Mouse (Mus musculus) hindbrain, embryonic 16.5 days (tissue): Measurements from ENCODE around the gene Gabpb1. TPM values are rescaled to one million over a fixed set of nuclear protein-coding genes. Genes with fewer than 3 reads are reported as not detected.

Experiments
- ATAC-seq: fragments of 200-750 bp; cut with Nextera tagmentation; 2 replicates; pipeline ENCODE4 v1.8.0; 2017; ENCODE audit warnings: moderate TSS enrichment, moderate library complexity
- H3K27ac ChIP-seq: fragments of 300-500 bp; sonication (generic); 2 replicates; pipeline ENCODE4 v1.5.1; 2014; ENCODE audit warnings: low read depth, mild to moderate bottlenecking, control low read depth, low read length, moderate library complexity
- H3K27me3 ChIP-seq: fragments of 300-500 bp; sonication (generic); replicated peaks from 2 replicates; pipeline ENCODE4 v1.6.1; 2014; ENCODE audit warnings: low read length; ENCODE audit not compliant: control insufficient read depth, insufficient read depth
- H3K36me3 ChIP-seq: fragments of 300-500 bp; sonication (generic); 2 replicates; pipeline ENCODE4 v1.6.1; 2014; ENCODE audit warnings: mild to moderate bottlenecking, low read length, moderate library complexity, mixed read lengths; ENCODE audit not compliant: control insufficient read depth, insufficient read depth
- H3K4me1 ChIP-seq: fragments of 300-500 bp; sonication (generic); 2 replicates; pipeline ENCODE4 v1.6.1; 2014; ENCODE audit warnings: low read depth, low read length; ENCODE audit not compliant: control insufficient read depth, insufficient read depth
- H3K4me2 ChIP-seq: fragments of 300-500 bp; sonication (generic); 2 replicates; pipeline ENCODE4 v1.6.1; 2014; ENCODE audit warnings: mild to moderate bottlenecking, low read length, control low read depth, moderate library complexity
- H3K4me3 ChIP-seq: fragments of 300-500 bp; sonication (generic); 2 replicates; pipeline ENCODE4 v1.5.1; 2014; ENCODE audit warnings: mild to moderate bottlenecking, low read length, control low read depth, moderate library complexity
- H3K9ac ChIP-seq: fragments of 300-500 bp; sonication (generic); 2 replicates; pipeline ENCODE4 v1.6.1; 2014; ENCODE audit warnings: low read depth, mild to moderate bottlenecking, control low read depth, low read length, moderate library complexity
- H3K9me3 ChIP-seq: fragments of 300-500 bp; sonication (generic); 2 replicates; pipeline ENCODE4 v1.6.1; 2014; ENCODE audit warnings: mild to moderate bottlenecking, low read length, moderate library complexity; ENCODE audit not compliant: control insufficient read depth
- WGBS: fragments of 180-500 bp; shearing (Covaris S2); extraction: QIAGEN DNeasy Blood & Tissue Kit; methylation state at CpG from one replicate; pipeline ENCODE4 v1.1.7; 2014; 5-methylcytosine and 5-hydroxymethylcytosine counted together
- polyA plus RNA-seq: library from polyadenylated mRNA; unstranded; fragments of >200 nt; fragmentation: Nextera tagmentation; extraction: Ambion mirVana; gene quantifications from 2 replicates; pipeline ENCODE4 v1.2.1, GENCODE M21; 2015

The Gabpb1 gene
- polyA plus RNA-seq, 1 experiment from 2014 or later, result 35.5 TPM

DNA sequence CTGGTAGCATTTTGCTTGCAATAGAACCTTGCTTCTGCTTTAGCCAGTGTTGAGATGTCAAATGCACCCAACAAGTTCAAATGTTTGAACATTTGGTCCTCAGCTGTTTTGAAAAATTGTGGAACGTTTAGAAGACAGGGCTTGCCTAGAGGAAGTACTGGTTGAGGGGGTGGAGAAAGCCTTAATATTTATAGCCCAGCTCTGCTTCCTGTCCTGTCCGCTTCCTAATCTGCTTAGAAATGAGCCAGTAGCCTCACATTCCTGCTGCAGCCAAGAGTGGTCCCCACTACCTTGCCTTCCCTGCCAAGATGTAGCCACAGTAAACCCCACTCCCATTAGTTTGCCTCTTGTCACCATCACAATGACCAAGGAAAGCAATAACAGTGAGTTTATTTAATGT is 6.2 kb upstream of the Gabpb1 start:
- Histone ChIP-seq H3K9me3 (no peaks in the 10 kb centered on the region), H3K27me3 (no peaks in the 10 kb centered on the region), H3K27ac (no peak overlapping the region), H3K4me2 (no peak overlapping the region), H3K4me3 (no peak overlapping the region), H3K9ac (no peak overlapping the region), H3K4me1 (peaks cover 2% of the 10 kb centered on the region; the same call in 1 of the 2 replicates), H3K36me3 (no peaks in the 10 kb centered on the region)
- ATAC-seq, result no peak
- 91% methylated on average over 2 of the region's 2 CpGs for WGBS

DNA sequence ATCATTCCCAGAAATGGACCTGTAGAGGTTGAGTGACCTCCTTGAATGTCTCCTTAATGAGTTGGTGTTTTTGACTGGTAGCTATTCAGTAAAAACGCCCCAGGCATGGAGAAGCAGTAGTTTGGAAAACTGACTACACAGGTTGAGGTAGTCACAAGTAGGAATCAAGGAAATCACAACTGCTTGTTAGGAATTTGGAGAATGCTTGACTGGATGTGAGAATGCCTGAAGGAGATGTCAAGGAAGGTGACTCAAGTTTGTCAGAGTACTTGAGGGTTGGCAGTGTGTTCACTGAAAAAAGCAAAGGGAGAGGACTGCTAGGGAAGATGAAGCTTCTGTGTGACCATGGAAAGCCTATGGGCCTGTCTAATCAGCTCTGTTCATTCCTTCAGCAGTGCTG is 1.2 kb upstream of the Gabpb1 start:
- no peaks in the 10 kb centered on the region for H3K27me3 ChIP-seq
- H3K9ac ChIP-seq, result no peak overlapping the region
- H3K4me3 ChIP-seq, result no peak overlapping the region
- no peak overlapping the region for H3K27ac ChIP-seq
- no peaks in the 10 kb centered on the region for H3K9me3 ChIP-seq
- no peak overlapping the region for H3K4me2 ChIP-seq
- H3K4me1 ChIP-seq, result peaks cover 24% of the 10 kb centered on the region
- WGBS, result 100% methylated on average over 1 of the region's 1 CpGs
- no peaks in the 10 kb centered on the region for H3K36me3 ChIP-seq
- no peak for ATAC-seq

DNA sequence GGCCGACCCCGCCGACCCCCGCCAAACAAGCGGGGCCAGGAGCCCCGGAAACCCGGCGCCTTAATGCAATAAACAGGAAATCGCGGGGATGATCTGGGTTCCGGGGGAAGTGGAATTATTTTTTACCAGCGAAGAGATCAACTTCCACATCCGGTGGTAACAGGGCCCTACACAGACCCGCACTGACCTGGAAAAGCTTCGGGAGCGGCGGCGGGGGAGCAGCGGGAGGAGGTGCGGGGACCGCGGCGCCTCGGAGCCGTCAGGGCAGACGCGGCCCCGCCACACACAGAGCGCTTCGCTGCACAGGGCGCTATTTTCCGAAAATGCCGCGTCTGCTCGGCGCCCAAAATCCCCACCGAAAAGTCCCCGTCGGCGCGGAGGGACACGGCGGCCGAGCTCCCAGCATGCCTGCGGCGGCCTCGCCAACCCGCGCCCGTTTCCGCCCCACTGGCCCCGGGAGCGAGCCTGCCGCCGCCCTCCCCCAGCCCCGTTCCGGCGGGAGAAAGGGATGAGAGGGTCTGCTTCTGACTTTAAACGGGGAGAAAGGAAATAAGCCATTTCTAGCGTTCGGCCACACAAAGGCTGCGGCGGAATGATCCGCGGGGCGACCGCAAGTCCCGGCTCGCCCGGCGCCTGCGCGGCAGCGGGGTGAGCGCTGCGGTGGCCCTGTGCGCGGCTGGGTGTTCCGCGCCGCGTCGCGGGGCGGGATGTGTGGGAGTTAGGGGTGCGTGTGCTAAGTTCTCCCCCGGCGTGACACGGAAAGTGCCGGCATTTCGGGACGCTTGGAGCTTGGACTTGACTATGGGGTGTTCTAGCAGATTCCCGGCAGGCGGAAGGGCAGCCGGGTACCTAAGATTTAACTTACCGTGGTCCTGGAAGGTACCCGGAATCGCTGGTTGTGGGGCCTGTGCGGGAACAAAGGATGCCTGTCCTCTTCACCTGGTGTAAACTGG is 692 bp downstream of the Gabpb1 start:
- Histone ChIP-seq H3K9ac (peak overlapping the region; percentile 84), H3K4me3 (peak overlapping the region; percentile 87), H3K9me3 (no peaks in the 10 kb centered on the region), H3K36me3 (no peaks in the 10 kb centered on the region), H3K27me3 (no peaks in the 10 kb centered on the region), H3K27ac (peak overlapping the region; percentile 97), H3K4me2 (peak overlapping the region; percentile 81), H3K4me1 (peaks cover 30% of the 10 kb centered on the region)
- WGBS, result under 1% methylated on average over 76 of the region's 99 CpGs
- peak; percentile 94 for ATAC-seq

DNA sequence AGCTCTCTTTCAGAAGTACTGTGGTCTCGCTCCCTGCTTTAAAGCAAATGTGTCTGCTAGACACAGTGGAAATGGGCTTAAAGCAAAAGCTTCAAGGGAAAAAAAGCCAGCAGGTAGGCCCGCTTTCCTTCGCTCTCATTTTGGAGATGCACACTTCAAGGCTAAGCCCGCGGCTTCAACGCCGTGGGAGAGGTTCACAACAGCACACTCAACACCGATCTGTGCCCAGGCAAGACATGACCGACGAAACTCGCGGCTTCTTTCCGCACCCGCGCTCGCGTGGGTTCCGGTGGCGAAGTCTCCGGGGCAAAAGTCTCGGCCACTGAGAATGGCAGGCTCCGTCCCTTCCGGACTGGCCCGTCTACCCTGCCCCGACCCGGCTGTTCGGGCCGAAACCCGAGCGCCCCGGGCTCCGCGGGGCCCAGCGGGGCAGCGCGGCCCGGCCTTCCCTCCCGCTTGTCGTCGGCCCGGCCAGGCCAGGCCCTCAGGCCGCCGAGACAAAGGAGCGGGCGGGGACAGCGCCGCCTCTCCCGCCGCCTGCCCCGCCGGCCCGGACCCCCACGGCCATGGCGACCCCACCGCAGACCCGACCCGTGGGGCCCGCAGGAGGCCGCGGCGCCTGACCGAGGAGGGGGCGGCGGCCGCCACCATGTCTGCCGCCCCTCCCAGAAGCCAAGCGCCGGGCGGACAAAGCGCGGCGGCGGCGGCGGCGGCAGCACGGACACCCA is 1.5 kb downstream of the Gabpb1 start:
- Histone ChIP-seq H3K9me3 (no peaks in the 10 kb centered on the region), H3K4me1 (peaks cover 30% of the 10 kb centered on the region), H3K4me2 (peak overlapping the region; percentile 81), H3K4me3 (peak overlapping the region; percentile 87), H3K27me3 (no peaks in the 10 kb centered on the region), H3K9ac (peak overlapping the region; percentile 84), H3K36me3 (no peaks in the 10 kb centered on the region), H3K27ac (peak overlapping the region; percentile 97)
- ATAC-seq, result peak; percentile 74
- under 1% methylated on average over 66 of the region's 77 CpGs for WGBS

DNA sequence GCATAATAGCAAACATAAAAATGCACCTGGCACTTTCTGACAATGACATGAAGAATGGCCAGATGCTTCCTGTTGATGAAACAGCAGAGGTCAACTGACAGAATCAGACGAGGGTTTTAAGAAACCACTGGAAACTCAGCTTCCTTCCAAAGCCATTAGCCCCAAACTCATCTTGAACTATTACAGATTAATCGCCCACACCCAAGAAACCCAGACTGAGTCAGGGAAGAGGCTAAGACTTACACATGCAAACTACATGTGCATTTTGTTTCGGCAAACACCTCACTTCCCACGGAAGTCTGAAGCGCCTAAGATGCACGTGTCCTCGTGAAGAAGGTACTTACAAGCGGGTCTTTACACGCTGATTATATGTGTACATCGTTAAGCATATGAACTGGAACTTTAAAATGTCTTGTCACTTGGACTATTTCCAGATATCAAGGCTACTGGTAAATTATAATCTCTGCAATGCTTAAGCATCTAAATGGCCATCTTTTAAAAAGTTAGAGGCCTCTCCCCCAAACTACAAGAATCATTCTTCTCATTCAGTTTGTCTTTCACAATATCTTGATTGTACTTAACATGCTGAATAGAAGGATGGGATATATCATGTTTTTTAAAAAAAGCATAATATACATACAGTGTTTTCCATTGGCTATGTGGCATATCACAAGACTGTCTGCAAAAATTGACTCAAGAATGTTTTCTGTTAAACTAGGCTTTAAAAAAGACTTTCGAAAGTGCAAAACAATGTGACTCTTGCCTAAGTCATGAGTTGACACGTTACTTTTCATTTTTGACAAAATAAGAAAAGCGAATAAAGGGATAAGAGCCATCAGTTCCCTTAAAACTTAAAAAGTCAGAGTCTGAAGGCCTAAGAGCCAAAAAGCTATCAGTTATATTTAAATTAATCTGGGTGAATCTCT is 2.6 kb downstream of the Gabpb1 start:
- H3K27me3 ChIP-seq, result no peaks in the 10 kb centered on the region
- H3K4me1 ChIP-seq, result peaks cover 30% of the 10 kb centered on the region
- H3K4me2 ChIP-seq, result peak overlapping the region; percentile 81
- ATAC-seq, result no peak
- H3K9ac ChIP-seq, result peak overlapping the region; percentile 84
- no peak overlapping the region for H3K27ac ChIP-seq
- 68% methylated on average over 13 of the region's 13 CpGs for WGBS
- peak overlapping the region; percentile 87 for H3K4me3 ChIP-seq
- no peaks in the 10 kb centered on the region for H3K9me3 ChIP-seq
- H3K36me3 ChIP-seq, result no peaks in the 10 kb centered on the region

DNA sequence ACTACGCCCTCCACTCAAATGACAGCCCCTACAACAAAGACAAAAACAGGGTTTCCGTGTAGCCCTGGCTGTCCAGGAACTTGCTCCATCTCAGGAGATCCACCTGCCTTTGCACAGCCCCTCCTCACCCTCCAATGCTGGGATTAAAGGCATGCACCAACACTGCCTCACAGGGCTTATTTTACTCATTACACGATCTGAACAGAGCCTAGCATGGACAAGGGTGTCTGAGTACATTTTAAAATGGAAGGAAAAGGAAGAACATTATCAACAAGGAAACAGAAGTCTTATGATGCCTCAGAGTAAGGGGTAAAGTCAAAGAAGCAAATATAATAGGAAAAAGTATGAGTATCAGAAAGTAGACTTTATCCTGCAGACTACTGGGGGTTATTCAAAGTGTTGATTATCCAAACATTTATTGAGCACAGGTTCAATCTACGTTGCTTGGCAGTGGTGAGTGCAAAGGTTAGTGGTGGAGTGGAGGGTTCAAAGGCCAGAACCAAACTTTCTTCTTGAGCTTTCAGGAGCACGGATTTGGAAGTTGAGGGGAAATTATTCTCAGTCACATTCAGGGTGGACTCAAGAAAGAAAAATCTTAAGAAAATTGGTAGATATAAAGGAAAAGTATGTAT is 7.4 kb downstream of the Gabpb1 start:
- H3K9me3 ChIP-seq, result no peaks in the 10 kb centered on the region
- no peak overlapping the region for H3K4me3 ChIP-seq
- H3K36me3 ChIP-seq, result no peaks in the 10 kb centered on the region
- H3K4me1 ChIP-seq, result peaks cover 19% of the 10 kb centered on the region
- no peak overlapping the region for H3K9ac ChIP-seq
- WGBS, result 94% methylated on average over 5 of the region's 5 CpGs
- H3K27me3 ChIP-seq, result no peaks in the 10 kb centered on the region
- no peak overlapping the region for H3K27ac ChIP-seq
- H3K4me2 ChIP-seq, result no peak overlapping the region
- ATAC-seq, result no peak

DNA sequence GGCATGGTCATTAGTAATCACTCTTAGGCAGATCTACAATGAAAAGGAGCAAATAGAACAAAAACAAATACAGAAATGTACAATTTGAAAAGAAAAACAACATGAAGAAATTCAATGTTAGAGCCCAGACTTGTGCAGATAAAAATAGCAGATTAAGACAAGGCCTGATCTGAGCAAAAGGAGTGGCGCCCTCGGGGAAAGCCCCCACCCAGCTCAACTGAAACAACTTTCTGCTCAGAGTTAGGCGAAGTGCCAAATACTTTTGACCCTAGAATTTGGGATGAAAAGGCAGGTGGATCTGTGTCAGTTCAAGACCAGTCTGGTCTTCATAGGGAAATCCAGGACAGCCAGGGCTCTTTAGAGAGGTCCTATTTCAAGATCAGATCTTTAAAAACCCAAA is 10.2 kb downstream of the Gabpb1 start:
- 90% methylated on average over 3 of the region's 3 CpGs for WGBS
- Histone ChIP-seq H3K27me3 (no peaks in the 10 kb centered on the region), H3K9me3 (no peaks in the 10 kb centered on the region), H3K4me2 (no peak overlapping the region), H3K9ac (no peak overlapping the region), H3K4me1 (no peaks in the 10 kb centered on the region), H3K36me3 (no peaks in the 10 kb centered on the region), H3K27ac (no peak overlapping the region), H3K4me3 (no peak overlapping the region)
- no peak for ATAC-seq

DNA sequence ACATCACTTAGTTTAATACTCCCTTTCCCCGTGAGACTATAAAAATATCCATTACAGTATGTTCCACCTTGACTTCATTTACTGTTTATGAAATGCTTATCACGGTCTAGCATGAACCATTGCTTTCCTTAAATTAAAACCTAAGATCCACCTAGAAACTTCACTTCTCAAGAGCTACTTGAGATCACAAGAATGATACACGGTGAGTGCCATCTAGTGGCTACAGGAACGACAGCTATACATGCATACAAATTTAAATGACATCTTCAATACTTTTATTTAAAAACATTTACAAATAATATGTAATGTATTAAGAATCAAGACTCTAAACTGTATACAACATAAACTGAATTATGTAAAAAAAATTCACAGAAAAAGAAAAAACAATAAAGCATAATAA is 12.7 kb downstream of the Gabpb1 start:
- WGBS, result 56% methylated on average over 4 of the region's 4 CpGs
- Histone ChIP-seq H3K27me3 (no peaks in the 10 kb centered on the region), H3K27ac (no peak overlapping the region), H3K4me2 (no peak overlapping the region), H3K9ac (no peak overlapping the region), H3K9me3 (no peaks in the 10 kb centered on the region), H3K4me3 (no peak overlapping the region), H3K36me3 (no peaks in the 10 kb centered on the region), H3K4me1 (no peaks in the 10 kb centered on the region)
- no peak for ATAC-seq
